Mouse (Mus musculus) ES-E14 (cell line): Measurements from ENCODE around the gene Nob1. TPM values are rescaled to one million over a fixed set of nuclear protein-coding genes. Genes with fewer than 3 reads are reported as not detected.

Experiments used
- DNase-seq: peaks from one replicate; pipeline ENCODE4 v3.0.0-alpha.2; 2013; ENCODE audit warnings: low read depth, low spot score
- H3K27ac ChIP-seq: 2 replicates; pipeline ENCODE4 v1.5.1; 2012; ENCODE audit warnings: low read depth, mild to moderate bottlenecking, low read length, moderate library complexity, mixed read lengths; ENCODE audit not compliant: poor library complexity, insufficient read depth, severe bottlenecking
- H3K36me3 ChIP-seq: 2 replicates; pipeline ENCODE4 v1.6.1; 2012; ENCODE audit warnings: mild to moderate bottlenecking, low read length, moderate library complexity, mixed read lengths; ENCODE audit not compliant: control insufficient read depth, poor library complexity, insufficient read depth, severe bottlenecking
- H3K4me1 ChIP-seq, 2 experiments: fragments of 150-350 bp in 1 of 2; sonication (generic) in 1 of 2; 2 replicates each; pipeline ENCODE4 v1.6.1; 2012; ENCODE audit warnings: low read length in 2 of 2, mild to moderate bottlenecking in 1 of 2, mixed read lengths in 1 of 2; ENCODE audit not compliant: control insufficient read depth in 2 of 2, insufficient read depth in 2 of 2, poor library complexity in 1 of 2
- H3K4me3 ChIP-seq, 2 experiments: fragments of 150-350 bp in 1 of 2; sonication (generic) in 1 of 2; 2 replicates each; pipeline ENCODE4 v1.5.1; 2012; ENCODE audit warnings: low read length in 2 of 2, low read depth in 1 of 2, mild to moderate bottlenecking in 1 of 2, mixed read lengths in 1 of 2; ENCODE audit not compliant: insufficient read depth in 1 of 2, poor library complexity in 1 of 2, severe bottlenecking in 1 of 2
- H3K9ac ChIP-seq: 2 replicates; pipeline ENCODE4 v1.6.1; 2012; ENCODE audit warnings: low read depth, mild to moderate bottlenecking, low read length, mixed read lengths; ENCODE audit not compliant: poor library complexity, insufficient read depth, severe bottlenecking
- H3K9me3 ChIP-seq: fragments of 150-350 bp; sonication (generic); 2 replicates; pipeline ENCODE4 v1.6.1; 2012; ENCODE audit warnings: low read depth, mild to moderate bottlenecking, low read length; ENCODE audit not compliant: control insufficient read depth, insufficient read depth
- CHD2 ChIP-seq: IDR thresholded peaks from 2 replicates; pipeline ENCODE4 v1.6.1; 2014; ENCODE audit warnings: mild to moderate bottlenecking, low read depth, low read length, inconsistent platforms
- HCFC1 ChIP-seq: IDR thresholded peaks from 2 replicates; pipeline ENCODE4 v1.6.1; 2012; ENCODE audit warnings: low read length, inconsistent platforms, borderline replicate concordance; ENCODE audit not compliant: insufficient read depth
- MAFK ChIP-seq: IDR thresholded peaks from 2 replicates; pipeline ENCODE4 v1.6.1; 2014; ENCODE audit warnings: mild to moderate bottlenecking, low read depth, low read length, inconsistent platforms; ENCODE audit not compliant: insufficient read depth
- ZC3H11A ChIP-seq: IDR thresholded peaks from 2 replicates; pipeline ENCODE4 v1.6.1; 2012; ENCODE audit warnings: low read depth, mild to moderate bottlenecking, inconsistent platforms, low read length, borderline replicate concordance
- ZNF384 ChIP-seq: IDR thresholded peaks from 2 replicates; pipeline ENCODE4 v1.6.1; 2012; ENCODE audit warnings: low read depth, low read length, inconsistent platforms
- in situ Hi-C, 2 experiments: fragments of 600-800 bp; cut with MboI; formaldehyde crosslinking; loops; one replicate each; pipeline ENCODE4 v1.15.1; 2025; ENCODE audit warnings: low sequenced_read_pairs in 2 of 2, inconsistent platforms in 1 of 2; ENCODE audit not compliant: unreplicated experiment in 2 of 2
- total RNA-seq: library from RNA; depleted of rRNA; stranded (reverse); fragments of 300-350 nt; gene quantifications from 2 replicates; pipeline ENCODE4 v1.2.3, GENCODE M21; 2012

Nob1 gene
- total RNA-seq, 1 experiment: 81.8 TPM

- in situ Hi-C loops: no loop called here
- peak within 1 kb of the TSS; percentile 61 for H3K9ac ChIP-seq
- H3K27ac ChIP-seq: peak within 1 kb of the TSS; percentile 67
- H3K36me3 ChIP-seq: no peaks in the 10 kb centered on the region
- no peak for TF ChIP-seq ZC3H11A
- TF ChIP-seq ZNF384: no peak
- TF ChIP-seq CHD2: no peak
- TF ChIP-seq MAFK: peak; percentile 96
- 0 out of 2 replicates have a peak, but pooled peaks have one; percentile 12 for TF ChIP-seq HCFC1
- peak within 1 kb of the TSS; percentile 51 to 53 for H3K4me3 ChIP-seq
- DNase-seq: peak; percentile 95
- peaks cover 4 to 24% of the 10 kb centered on the region in 2 experiments; a peak in 3 of 4 replicates for H3K4me1 ChIP-seq
- H3K9me3 ChIP-seq: no peaks in the 10 kb centered on the region
These were observed 21.6 kb downstream of the Nob1 start, which contains the start of gene Nqo1 for GRCm38 (mm10) chr8:107403038-107403781. Gene Nqo1 (minus strand): TSS chr8:107403206.

DNA sequence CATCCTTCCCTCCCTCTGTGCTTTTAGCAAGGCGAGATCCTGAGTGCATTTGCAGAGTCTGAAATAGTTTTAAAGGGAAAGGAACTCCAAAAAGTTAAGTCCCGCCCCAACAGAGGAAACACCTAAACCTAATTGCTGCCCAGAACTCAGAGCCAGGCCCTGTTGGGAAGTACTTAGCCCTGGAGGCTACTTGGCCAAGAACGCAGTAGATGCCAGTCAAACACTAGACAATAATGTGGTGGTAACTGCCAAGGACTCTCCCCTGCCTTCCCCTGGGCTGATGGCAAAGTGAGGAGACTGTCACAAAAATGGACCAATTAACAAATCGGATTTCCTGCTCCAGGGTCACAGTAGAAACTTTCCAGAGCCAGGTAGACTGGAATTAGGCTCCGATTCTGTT is 23.0 kb downstream of the Nob1 start:
- Histone ChIP-seq H3K4me1 (peaks cover 2 to 23% of the 10 kb centered on the region in 2 experiments; a peak in 2 of 4 replicates), H3K9me3 (no peaks in the 10 kb centered on the region), H3K27ac (no peak overlapping the region), H3K4me3 (no peak overlapping the region), H3K36me3 (no peaks in the 10 kb centered on the region), H3K9ac (no peak overlapping the region)
- in situ Hi-C loops: no loop called here
- TF ChIP-seq ZC3H11A (no peak), CHD2 (no peak), MAFK (no peak), HCFC1 (no peak), ZNF384 (no peak)
- DNase-seq: no peak

DNA sequence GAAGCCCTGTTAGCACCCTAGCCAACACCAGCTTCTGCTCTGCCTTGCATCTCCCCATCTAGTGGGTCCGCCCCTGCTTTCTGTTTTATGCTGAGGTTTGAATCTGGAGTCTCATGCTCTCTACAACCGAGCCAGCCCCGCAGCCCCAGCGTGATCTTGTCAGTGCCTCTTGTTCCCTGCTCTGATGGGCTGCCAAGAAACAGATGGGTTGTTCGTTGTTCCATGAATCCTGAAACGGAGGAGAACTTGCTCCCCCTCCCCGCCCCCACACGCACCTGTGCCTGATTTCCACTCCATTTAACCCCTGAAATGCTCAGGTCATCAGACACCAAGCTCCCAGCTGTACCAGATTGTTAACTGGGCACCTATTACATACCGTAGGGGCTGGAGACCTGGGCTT is 25.4 kb downstream of the Nob1 start:
- Histone ChIP-seq H3K4me1 (peaks cover 2 to 16% of the 10 kb centered on the region in 2 experiments; a peak in 2 of 4 replicates), H3K36me3 (no peaks in the 10 kb centered on the region)
- DNase-seq: no peak

DNA sequence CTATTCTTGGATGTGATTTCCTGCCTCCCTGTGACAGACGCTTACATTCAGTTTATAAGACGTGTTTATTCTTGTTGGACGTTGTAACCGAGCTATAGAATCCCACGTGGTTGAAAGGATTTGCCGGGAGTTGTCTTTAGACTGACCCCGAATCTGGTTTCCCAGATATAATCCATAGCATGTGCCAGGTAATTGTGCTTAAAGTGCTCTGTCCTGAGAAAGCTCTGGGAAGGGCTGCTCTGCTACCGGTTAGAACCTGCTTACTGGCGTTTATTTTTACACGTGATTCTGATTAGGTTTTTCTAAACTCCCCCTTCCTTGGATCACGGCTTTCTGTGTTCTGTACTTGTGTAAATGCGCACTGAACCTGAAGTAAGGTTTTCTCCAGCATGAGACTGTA is 27.2 kb downstream of the Nob1 start:
- Histone ChIP-seq H3K9me3 (no peaks in the 10 kb centered on the region), H3K9ac (no peak overlapping the region), H3K36me3 (no peaks in the 10 kb centered on the region), H3K27ac (no peak overlapping the region), H3K4me3 (no peak overlapping the region), H3K4me1 (peaks cover 2 to 16% of the 10 kb centered on the region in 2 experiments; a peak in 2 of 4 replicates)
- no peak for TF ChIP-seq MAFK
- TF ChIP-seq ZC3H11A: no peak
- TF ChIP-seq ZNF384: no peak
- no peak for TF ChIP-seq HCFC1
- TF ChIP-seq CHD2: no peak
- in situ Hi-C loops: no loop called here
- DNase-seq: no peak

More for the DNA sequence above, 25.4 kb downstream of the Nob1 start:
- no peak overlapping the region for H3K27ac ChIP-seq
- H3K4me3 ChIP-seq: no peak overlapping the region
- no peak overlapping the region for H3K9ac ChIP-seq
- H3K9me3 ChIP-seq: no peaks in the 10 kb centered on the region
- in situ Hi-C loops: no loop called here
- TF ChIP-seq CHD2: no peak
- no peak for TF ChIP-seq ZC3H11A
- TF ChIP-seq MAFK: no peak
- no peak for TF ChIP-seq HCFC1
- TF ChIP-seq ZNF384: no peak
